Mouse (Mus musculus): ENCODE data around the gene Aebp2. TPM values are rescaled to one million over a fixed set of nuclear protein-coding genes. Genes with fewer than 3 reads are reported as not detected.
"Not testable (repeated sequence)": the region's sequence is repeated elsewhere in the genome, so short reads cannot be mapped to it uniquely, and the experiment has no call there.

Gene Aebp2
- total RNA-seq, 2 experiments from 2014 or later, result 29.2 to 30.3 TPM

- DNase-seq, result no peak
Measured at GRCm38 (mm10) chr6:140651923-140652322, 29.5 kb downstream of the Aebp2 start.

- DNase-seq, result no peak
Measured at GRCm38 (mm10) chr6:140655451-140655850, 33.0 kb downstream of the Aebp2 start.

- no peak for DNase-seq
Measured at GRCm38 (mm10) chr6:140656991-140657390, 34.5 kb downstream of the Aebp2 start.

- DNase-seq, result no peak
Measured at GRCm38 (mm10) chr6:140657920-140658522, 35.6 kb downstream of the Aebp2 start.

- no peak for DNase-seq
Measured at GRCm38 (mm10) chr6:140661111-140661510, 38.6 kb downstream of the Aebp2 start.

GRCm38 (mm10) chr6:140661777-140662176 is 39.3 kb downstream of the Aebp2 start:
- DNase-seq, result no peak

GRCm38 (mm10) chr6:140662290-140662689 is 39.8 kb downstream of the Aebp2 start:
- no peak for DNase-seq

- not testable (repeated sequence) for DNase-seq
Measured at GRCm38 (mm10) chr6:140662697-140663096, 40.2 kb downstream of the Aebp2 start.

GRCm38 (mm10) chr6:140664611-140665010 is 42.1 kb downstream of the Aebp2 start:
- DNase-seq, result no peak

GRCm38 (mm10) chr6:140666486-140667240 is 44.2 kb downstream of the Aebp2 start:
- no peak for DNase-seq

GRCm38 (mm10) chr6:140667289-140667906 is 44.9 kb downstream of the Aebp2 start:
- no peak for DNase-seq

GRCm38 (mm10) chr6:140674414-140674813 is 52.0 kb downstream of the Aebp2 start:
- no peak for DNase-seq

- DNase-seq, result no peak
Measured at GRCm38 (mm10) chr6:140676094-140676493, 53.6 kb downstream of the Aebp2 start.

GRCm38 (mm10) chr6:140677041-140677440 is 54.6 kb downstream of the Aebp2 start:
- no peak for DNase-seq

GRCm38 (mm10) chr6:140677960-140678359 is 55.5 kb downstream of the Aebp2 start:
- DNase-seq, result no peak

- no peak for DNase-seq
Measured at GRCm38 (mm10) chr6:140678658-140679271, 56.3 kb downstream of the Aebp2 start.

GRCm38 (mm10) chr6:140680713-140681112 is 58.2 kb downstream of the Aebp2 start:
- DNase-seq, result no peak

GRCm38 (mm10) chr6:140682829-140683228 is 60.4 kb downstream of the Aebp2 start:
- DNase-seq, result no peak

GRCm38 (mm10) chr6:140684403-140684802 is 61.9 kb downstream of the Aebp2 start:
- DNase-seq, result no peak

GRCm38 (mm10) chr6:140689617-140690404 is 67.3 kb downstream of the Aebp2 start:
- no peak for DNase-seq

GRCm38 (mm10) chr6:140692160-140692559 is 69.7 kb downstream of the Aebp2 start:
- DNase-seq, result no peak
